Mouse (Mus musculus): Measurements from ENCODE around the gene Stim1. TPM values are rescaled to one million over a fixed set of nuclear protein-coding genes. Genes with fewer than 3 reads are reported as not detected.

The Stim1 gene
- total and polyA plus RNA-seq, 3 experiments, result 10.2 to 26.6 (median 23.9) TPM

GRCm38 (mm10) chr7:102458618-102459380, 191.2 kb downstream of the Stim1 start:
- H3K9ac ChIP-seq (ENCODE audit: insufficient read depth, low read depth), result no peak overlapping the region; the same call in 1 of the 2 replicates
- H3K4me2 ChIP-seq (ENCODE audit: insufficient read depth, low read depth, poor library complexity, severe bottlenecking), result peak overlapping the region; percentile 67; the same call in 1 of the 2 replicates
- dilution Hi-C loops (cut with MboI; ENCODE audit: extremely low pct_ligation_motif_present, extremely low pct_unique_long_range_greater_than_20kb, low sequenced_read_pairs), result no loop called here
- peaks cover 51 to 86% of the 10 kb centered on the region in 2 experiments for H3K36me3 ChIP-seq (replicated peaks in 1 of 2; ENCODE audit: control insufficient read depth in 1 of 2, insufficient read depth in 1 of 2, low read length in 1 of 2)
- H3K9me3 ChIP-seq (replicated peaks; ENCODE audit: low read length), result no peaks in the 10 kb centered on the region
- peak; percentile 69 for DNase-seq (ENCODE audit: extremely low read depth)
- H3K27ac ChIP-seq (ENCODE audit: insufficient read depth, low read depth), result peak overlapping the region; percentile 63
- no peak overlapping the region for H3K4me3 ChIP-seq (replicated peaks in 1 of 3; ENCODE audit: low read depth in 2 of 3, low read length in 2 of 3, poor library complexity in 1 of 3)
- H3K4me1 ChIP-seq (ENCODE audit: control insufficient read depth in 1 of 2, insufficient read depth in 2 of 2), result peaks cover 0 to 34% of the 10 kb centered on the region in 2 experiments; a peak in 2 of 4 replicates
- 0 out of 2 replicates have a peak, but pooled peaks have one; percentile 27 for TF ChIP-seq NELFE (IDR thresholded peaks at IDR 0.05; ENCODE audit: low read depth, low read length)
- peak; percentile 62; the same call in 1 of the 2 replicates for TF ChIP-seq MXI1 (IDR thresholded peaks at IDR 0.05; ENCODE audit: low read depth, low read length)
- peak; percentile 67; the same call in 1 of the 2 replicates for TF ChIP-seq RCOR1 (conservative IDR thresholded peaks at IDR 0.05; ENCODE audit: low read depth, low read length)
- peak; percentile 75 for TF ChIP-seq IRF4 (IDR thresholded peaks at IDR 0.05; ENCODE audit: low read depth, low read length)
- TF ChIP-seq SIN3A (IDR thresholded peaks at IDR 0.05; ENCODE audit: low read length), result peak; percentile 50; the same call in 1 of the 2 replicates
- no peak for TF ChIP-seq JUN (IDR thresholded peaks at IDR 0.05; ENCODE audit: insufficient read depth, low read depth, low read length)
- TF ChIP-seq MYC (IDR thresholded peaks at IDR 0.05; ENCODE audit: low read depth, low read length), result 0 out of 2 replicates have a peak, but pooled peaks have one; percentile 5
- TF ChIP-seq EP300 (IDR thresholded peaks at IDR 0.05; ENCODE audit: low read length), result peak; percentile 60
- 0 out of 2 replicates have a peak, but pooled peaks have one; percentile 53 for TF ChIP-seq ZMIZ1 (IDR thresholded peaks at IDR 0.05; ENCODE audit: low read depth, low read length)
- TF ChIP-seq MEF2A (IDR thresholded peaks at IDR 0.05; ENCODE audit: borderline replicate concordance, low read depth, low read length), result peak; percentile 59
- 0 out of 2 replicates have a peak, but pooled peaks have one; percentile 8 for TF ChIP-seq ETS1 (conservative IDR thresholded peaks at IDR 0.05; ENCODE audit: low read depth, low read length)
- 0 out of 2 replicates have a peak, but pooled peaks have one; percentile 38 for TF ChIP-seq MAFK (IDR thresholded peaks at IDR 0.05; ENCODE audit: insufficient replicate concordance, low read length)
- no peak for TF ChIP-seq RAD21 (IDR thresholded peaks at IDR 0.05; ENCODE audit: low read depth, low read length)
- no peak for TF ChIP-seq POLR2AphosphoS2 (IDR thresholded peaks at IDR 0.05; ENCODE audit: low read depth, low read length)
- peak; percentile 60 for TF ChIP-seq BHLHE40 (IDR thresholded peaks at IDR 0.05; ENCODE audit: low read depth, low read length)
- no peak for TF ChIP-seq TBP (conservative IDR thresholded peaks at IDR 0.05; ENCODE audit: low read depth, low read length)
- peak; percentile 28; the same call in 1 of the 2 replicates for TF ChIP-seq HCFC1 (IDR thresholded peaks at IDR 0.05; ENCODE audit: low read depth, low read length)
- no peak for TF ChIP-seq CHD2 (IDR thresholded peaks at IDR 0.05; ENCODE audit: low read length)
- TF ChIP-seq MAX (IDR thresholded peaks at IDR 0.05; ENCODE audit: low read length), result peak; percentile 47; the same call in 1 of the 2 replicates
- peak; percentile 18; the same call in 1 of the 2 replicates for TF ChIP-seq POLR2A (IDR thresholded peaks at IDR 0.05; ENCODE audit: low read depth, low read length)
- in situ Hi-C loops (cut with MboI; ENCODE audit: low pct_ligation_motif_present, low pct_unique_long_range_greater_than_20kb, low sequenced_read_pairs), result no loop called here
- peaks cover 1% of the 10 kb centered on the region; the same call in 1 of the 2 replicates for H3K79me2 ChIP-seq (replicated peaks; ENCODE audit: control insufficient read depth, extremely low read depth, insufficient read depth, poor library complexity, severe bottlenecking)
- H3K27me3 ChIP-seq (replicated peaks), result no peaks in the 10 kb centered on the region

Data from CH12.LX (cell line).